Mouse (Mus musculus): Measurements from ENCODE around the gene Wars. TPM values are rescaled to one million over a fixed set of nuclear protein-coding genes. Genes with fewer than 3 reads are reported as not detected.

Gene Wars
- polyA plus RNA-seq, 1 experiment from 2014 or later, result 123 TPM

- peaks cover 26% of the 10 kb centered on the region for H3K4me1 ChIP-seq
- H3K27ac ChIP-seq, result no peak overlapping the region
- no peak for ATAC-seq (ENCODE audit: low FRiP score, low read depth)
- WGBS, result 80% methylated on average over 2 of the region's 2 CpGs
- H3K9me3 ChIP-seq, result no peaks in the 10 kb centered on the region
- H3K4me2 ChIP-seq (replicated peaks), result no peak overlapping the region
- H3K4me3 ChIP-seq, result no peak overlapping the region
- no peaks in the 10 kb centered on the region for H3K27me3 ChIP-seq (replicated peaks)
- H3K9ac ChIP-seq, result no peak overlapping the region
- no peaks in the 10 kb centered on the region for H3K36me3 ChIP-seq
Observed at GRCm38 (mm10) chr12:108928249-108928648, 34.3 kb upstream of the Wars start.

- 53% methylated on average over 9 of the region's 11 CpGs for WGBS
- Histone ChIP-seq H3K27me3 (replicated peaks) (no peaks in the 10 kb centered on the region), H3K36me3 (no peaks in the 10 kb centered on the region), H3K9me3 (no peaks in the 10 kb centered on the region), H3K4me2 (replicated peaks) (no peak overlapping the region), H3K9ac (no peak overlapping the region), H3K27ac (no peak overlapping the region), H3K4me3 (no peak overlapping the region), H3K4me1 (peaks cover 22% of the 10 kb centered on the region)
- no peak for ATAC-seq (ENCODE audit: low FRiP score, low read depth)
Observed at GRCm38 (mm10) chr12:108926606-108927111, 32.7 kb upstream of the Wars start.

GRCm38 (mm10) chr12:108918753-108919152, 24.8 kb upstream of the Wars start:
- no peak overlapping the region for H3K4me2 ChIP-seq (replicated peaks)
- H3K4me1 ChIP-seq, result peaks cover 51% of the 10 kb centered on the region
- WGBS, result 63% methylated on average over 4 of the region's 4 CpGs
- no peaks in the 10 kb centered on the region for H3K9me3 ChIP-seq
- H3K36me3 ChIP-seq, result no peaks in the 10 kb centered on the region
- H3K9ac ChIP-seq, result no peak overlapping the region
- no peak overlapping the region for H3K4me3 ChIP-seq
- H3K27me3 ChIP-seq (replicated peaks), result 0 out of 2 replicates have a peak, but pooled peaks cover 2% of the 10 kb centered on the region
- no peak overlapping the region for H3K27ac ChIP-seq
- ATAC-seq (ENCODE audit: low FRiP score, low read depth), result no peak

GRCm38 (mm10) chr12:108917509-108917908, 23.5 kb upstream of the Wars start:
- Histone ChIP-seq H3K27ac (no peak overlapping the region), H3K36me3 (no peaks in the 10 kb centered on the region), H3K4me1 (peaks cover 61% of the 10 kb centered on the region), H3K4me3 (no peak overlapping the region), H3K4me2 (replicated peaks) (no peak overlapping the region), H3K27me3 (replicated peaks) (0 out of 2 replicates have a peak, but pooled peaks cover 2% of the 10 kb centered on the region), H3K9me3 (no peaks in the 10 kb centered on the region), H3K9ac (no peak overlapping the region)
- no peak for ATAC-seq (ENCODE audit: low FRiP score, low read depth)
- 55% methylated on average over 9 of the region's 9 CpGs for WGBS

- Histone ChIP-seq H3K36me3 (no peaks in the 10 kb centered on the region), H3K27ac (no peak overlapping the region), H3K4me2 (replicated peaks) (no peak overlapping the region), H3K9me3 (no peaks in the 10 kb centered on the region), H3K4me1 (peaks cover 61% of the 10 kb centered on the region), H3K27me3 (replicated peaks) (0 out of 2 replicates have a peak, but pooled peaks cover 2% of the 10 kb centered on the region), H3K9ac (no peak overlapping the region), H3K4me3 (no peak overlapping the region)
- 60% methylated on average over 7 of the region's 7 CpGs for WGBS
- ATAC-seq (ENCODE audit: low FRiP score, low read depth), result 0 out of 2 replicates have a peak, but pooled peaks have one; percentile 57
Observed at GRCm38 (mm10) chr12:108916447-108917042, 22.6 kb upstream of the Wars start.

- H3K9me3 ChIP-seq, result no peaks in the 10 kb centered on the region
- peaks cover 61% of the 10 kb centered on the region for H3K4me1 ChIP-seq
- ATAC-seq (ENCODE audit: low FRiP score, low read depth), result peak; percentile 69
- no peak overlapping the region for H3K9ac ChIP-seq
- WGBS, result 14% methylated on average over 6 of the region's 6 CpGs
- no peak overlapping the region for H3K27ac ChIP-seq
- H3K4me3 ChIP-seq, result no peak overlapping the region
- H3K4me2 ChIP-seq (replicated peaks), result no peak overlapping the region
- 0 out of 2 replicates have a peak, but pooled peaks cover 2% of the 10 kb centered on the region for H3K27me3 ChIP-seq (replicated peaks)
- no peaks in the 10 kb centered on the region for H3K36me3 ChIP-seq
Observed at GRCm38 (mm10) chr12:108915893-108916292, 21.9 kb upstream of the Wars start.

GRCm38 (mm10) chr12:108914709-108915340, 20.9 kb upstream of the Wars start:
- WGBS, result 15% methylated on average over 12 of the region's 12 CpGs
- Histone ChIP-seq H3K27ac (peak overlapping the region; percentile 33; the same call in 1 of the 2 replicates), H3K27me3 (replicated peaks) (0 out of 2 replicates have a peak, but pooled peaks cover 2% of the 10 kb centered on the region), H3K4me3 (no peak overlapping the region), H3K36me3 (no peaks in the 10 kb centered on the region), H3K9me3 (no peaks in the 10 kb centered on the region), H3K9ac (0 out of 2 replicates have a peak overlapping the region, but pooled peaks have one; percentile 19), H3K4me2 (replicated peaks) (peak overlapping the region; percentile 16), H3K4me1 (peaks cover 70% of the 10 kb centered on the region)
- no peak for ATAC-seq (ENCODE audit: low FRiP score, low read depth)

GRCm38 (mm10) chr12:108914198-108914597, 20.2 kb upstream of the Wars start:
- Histone ChIP-seq H3K27me3 (replicated peaks) (0 out of 2 replicates have a peak, but pooled peaks cover 2% of the 10 kb centered on the region), H3K9me3 (no peaks in the 10 kb centered on the region), H3K4me2 (replicated peaks) (peak overlapping the region; percentile 16), H3K9ac (0 out of 2 replicates have a peak overlapping the region, but pooled peaks have one; percentile 19), H3K4me3 (no peak overlapping the region), H3K27ac (peak overlapping the region; percentile 33; the same call in 1 of the 2 replicates), H3K4me1 (peaks cover 71% of the 10 kb centered on the region), H3K36me3 (no peaks in the 10 kb centered on the region)
- WGBS, result 48% methylated on average over 3 of the region's 3 CpGs
- ATAC-seq (ENCODE audit: low FRiP score, low read depth), result no peak

- H3K9ac ChIP-seq, result no peak overlapping the region
- no peak overlapping the region for H3K4me3 ChIP-seq
- H3K4me1 ChIP-seq, result peaks cover 69% of the 10 kb centered on the region
- WGBS, result 86% methylated on average over 2 of the region's 2 CpGs
- 0 out of 2 replicates have a peak, but pooled peaks cover 2% of the 10 kb centered on the region for H3K27me3 ChIP-seq (replicated peaks)
- H3K27ac ChIP-seq, result no peak overlapping the region
- no peak overlapping the region for H3K4me2 ChIP-seq (replicated peaks)
- no peaks in the 10 kb centered on the region for H3K9me3 ChIP-seq
- ATAC-seq (ENCODE audit: low FRiP score, low read depth), result no peak
- no peaks in the 10 kb centered on the region for H3K36me3 ChIP-seq
Observed at GRCm38 (mm10) chr12:108912442-108912841, 18.5 kb upstream of the Wars start.

GRCm38 (mm10) chr12:108909846-108910433, 16.0 kb upstream of the Wars start:
- no peak overlapping the region for H3K27ac ChIP-seq
- no peak overlapping the region for H3K4me2 ChIP-seq (replicated peaks)
- H3K4me1 ChIP-seq, result peaks cover 65% of the 10 kb centered on the region
- H3K36me3 ChIP-seq, result no peaks in the 10 kb centered on the region
- H3K9ac ChIP-seq, result no peak overlapping the region
- no peak overlapping the region for H3K4me3 ChIP-seq
- H3K9me3 ChIP-seq, result no peaks in the 10 kb centered on the region
- no peaks in the 10 kb centered on the region for H3K27me3 ChIP-seq (replicated peaks)
- no peak for ATAC-seq (ENCODE audit: low FRiP score, low read depth)
- WGBS, result 91% methylated on average over 8 of the region's 8 CpGs

- H3K36me3 ChIP-seq, result no peaks in the 10 kb centered on the region
- WGBS, result 36% methylated on average over 12 of the region's 12 CpGs
- peaks cover 56% of the 10 kb centered on the region for H3K4me1 ChIP-seq
- 0 out of 2 replicates have a peak overlapping the region, but pooled peaks have one; percentile 4 for H3K27ac ChIP-seq
- H3K4me3 ChIP-seq, result no peak overlapping the region
- peak; percentile 23; the same call in 1 of the 2 replicates for ATAC-seq (ENCODE audit: low FRiP score, low read depth)
- H3K9me3 ChIP-seq, result no peaks in the 10 kb centered on the region
- H3K9ac ChIP-seq, result no peak overlapping the region
- peak overlapping the region; percentile 31; the same call in 1 of the 2 replicates for H3K4me2 ChIP-seq (replicated peaks)
- H3K27me3 ChIP-seq (replicated peaks), result no peaks in the 10 kb centered on the region
Observed at GRCm38 (mm10) chr12:108906398-108906797, 12.4 kb upstream of the Wars start.

All from neural tube, embryonic 12.5 days (tissue).